Mouse (Mus musculus) forebrain, embryonic 12.5 days (tissue): ENCODE data around the gene Rbm8a. TPM values are rescaled to one million over a fixed set of nuclear protein-coding genes. Genes with fewer than 3 reads are reported as not detected.
"Not testable (repeated sequence)": the region's sequence is repeated elsewhere in the genome, so short reads cannot be mapped to it uniquely, and the experiment has no call there.

Experiments
- ATAC-seq: fragments of 200-750 bp; cut with Nextera tagmentation; 2 replicates; pipeline ENCODE4 v1.8.0; 2017; ENCODE audit warnings: moderate TSS enrichment; ENCODE audit not compliant: low FRiP score
- H3K27ac ChIP-seq: fragments of 300-500 bp; sonication (generic); 2 replicates; pipeline ENCODE4 v1.5.1; 2016; ENCODE audit warnings: mild to moderate bottlenecking
- H3K27me3 ChIP-seq: fragments of 300-500 bp; sonication (generic); 2 replicates; pipeline ENCODE4 v1.6.1; 2016; ENCODE audit warnings: mild to moderate bottlenecking
- H3K36me3 ChIP-seq: fragments of 300-500 bp; sonication (generic); replicated peaks from 2 replicates; pipeline ENCODE4 v1.6.1; 2016; ENCODE audit warnings: mild to moderate bottlenecking
- H3K4me1 ChIP-seq: fragments of 300-500 bp; sonication (generic); 2 replicates; pipeline ENCODE4 v1.6.1; 2016
- H3K4me2 ChIP-seq: fragments of 300-500 bp; sonication (generic); 2 replicates; pipeline ENCODE4 v1.6.1; 2016; ENCODE audit warnings: mild to moderate bottlenecking, moderate library complexity
- H3K4me3 ChIP-seq: fragments of 300-500 bp; sonication (generic); replicated peaks from 2 replicates; pipeline ENCODE4 v1.5.1; 2016; ENCODE audit warnings: mild to moderate bottlenecking
- H3K9ac ChIP-seq: fragments of 300-500 bp; sonication (generic); 2 replicates; pipeline ENCODE4 v1.6.1; 2016; ENCODE audit warnings: mild to moderate bottlenecking
- H3K9me3 ChIP-seq: fragments of 300-500 bp; sonication (generic); 2 replicates; pipeline ENCODE4 v1.6.1; 2016
- WGBS: fragments of 180-500 bp; shearing (Covaris S2); methylation state at CpG from one replicate; pipeline ENCODE4 v1.1.7; 2016; 5-methylcytosine and 5-hydroxymethylcytosine counted together
- polyA plus RNA-seq: library from polyadenylated mRNA; unstranded; fragments of >200 nt; fragmentation: Nextera tagmentation; extraction: Ambion mirVana; gene quantifications from 2 replicates; pipeline ENCODE4 v1.2.1, GENCODE M21; 2016

Rbm8a gene
- polyA plus RNA-seq, 1 experiment from 2014 or later, result 164 TPM

DNA sequence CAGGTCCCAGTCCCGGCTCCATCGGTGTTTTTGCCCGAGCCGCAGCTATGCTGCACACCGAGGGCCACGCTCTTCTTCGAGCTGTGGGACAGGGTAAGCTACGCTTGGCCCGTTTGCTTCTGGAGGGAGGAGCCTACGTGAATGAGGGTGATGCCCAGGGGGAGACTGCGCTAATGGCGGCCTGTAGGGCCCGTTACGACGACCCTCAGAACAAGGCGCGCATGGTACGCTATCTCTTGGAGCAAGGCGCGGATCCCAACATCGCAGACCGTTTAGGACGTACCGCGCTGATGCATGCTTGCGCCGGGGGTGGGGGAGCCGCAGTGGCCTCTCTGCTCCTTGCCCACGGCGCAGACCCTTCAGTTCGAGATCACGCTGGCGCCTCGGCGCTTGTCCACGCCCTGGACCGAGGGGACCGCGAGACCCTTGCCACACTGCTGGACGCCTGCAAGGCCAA, 32.3 kb upstream of the Rbm8a start:
- H3K4me1 ChIP-seq, result peaks cover 68% of the 10 kb centered on the region
- under 1% methylated on average over 40 of the region's 40 CpGs for WGBS
- 0 out of 2 replicates have a peak, but pooled peaks have one; percentile 2 for ATAC-seq
- H3K9me3 ChIP-seq, result no peaks in the 10 kb centered on the region
- H3K27me3 ChIP-seq, result peaks cover 37% of the 10 kb centered on the region
- H3K36me3 ChIP-seq, result no peaks in the 10 kb centered on the region
- peak overlapping the region; percentile 95 for H3K4me2 ChIP-seq
- H3K27ac ChIP-seq, result peak overlapping the region; percentile 36; the same call in 1 of the 2 replicates
- H3K4me3 ChIP-seq, result peak overlapping the region; percentile 49
- H3K9ac ChIP-seq, result peak overlapping the region; percentile 72

- Histone ChIP-seq H3K4me1 (peaks cover 68% of the 10 kb centered on the region), H3K36me3 (no peaks in the 10 kb centered on the region), H3K4me3 (peak overlapping the region; percentile 49), H3K9ac (peak overlapping the region; percentile 72), H3K27ac (peak overlapping the region; percentile 13; the same call in 1 of the 2 replicates), H3K4me2 (peak overlapping the region; percentile 95), H3K27me3 (peaks cover 37% of the 10 kb centered on the region), H3K9me3 (no peaks in the 10 kb centered on the region)
- 2% methylated on average over 51 of the region's 54 CpGs for WGBS
- no peak for ATAC-seq
Measured at GRCm38 (mm10) chr3:96598156-96599068, 31.3 kb upstream of the Rbm8a start.

- H3K9me3 ChIP-seq, result no peaks in the 10 kb centered on the region
- H3K36me3 ChIP-seq, result no peaks in the 10 kb centered on the region
- H3K27ac ChIP-seq, result no peak overlapping the region
- 48% methylated on average over 8 of the region's 8 CpGs for WGBS
- peaks cover 74% of the 10 kb centered on the region for H3K4me1 ChIP-seq
- H3K4me2 ChIP-seq, result peak overlapping the region; percentile 95
- H3K4me3 ChIP-seq, result peak overlapping the region; percentile 49
- no peak for ATAC-seq
- peaks cover 37% of the 10 kb centered on the region for H3K27me3 ChIP-seq
- peak overlapping the region; percentile 72; the same call in 1 of the 2 replicates for H3K9ac ChIP-seq
Measured at GRCm38 (mm10) chr3:96599069-96599393, 30.7 kb upstream of the Rbm8a start.

- H3K27ac ChIP-seq, result no peak overlapping the region
- H3K4me2 ChIP-seq, result 0 out of 2 replicates have a peak overlapping the region, but pooled peaks have one; percentile 95
Measured at GRCm38 (mm10) chr3:96599411-96599810, 30.3 kb upstream of the Rbm8a start.

GRCm38 (mm10) chr3:96600639-96601250, 29.0 kb upstream of the Rbm8a start, which contains the start of gene Lix1l:
TSS of gene Lix1l (plus strand) at chr3:96601149.
- H3K4me2 ChIP-seq, result peak within 1 kb of the TSS; percentile 62
- ATAC-seq, result peak; percentile 95
- peak within 1 kb of the TSS; percentile 96 for H3K27ac ChIP-seq
- no peaks in the 10 kb centered on the region for H3K9me3 ChIP-seq
- peaks cover 80% of the 10 kb centered on the region for H3K4me1 ChIP-seq
- peak within 1 kb of the TSS; percentile 96 for H3K4me3 ChIP-seq
- peak within 1 kb of the TSS; percentile 97 for H3K9ac ChIP-seq
- peaks cover 25% of the 10 kb centered on the region for H3K27me3 ChIP-seq
- H3K36me3 ChIP-seq, result no peaks in the 10 kb centered on the region
- WGBS, result under 1% methylated on average over 27 of the region's 27 CpGs

More at GRCm38 (mm10) chr3:96599411-96599810, 30.3 kb upstream of the Rbm8a start:
- Histone ChIP-seq H3K4me1 (peaks cover 78% of the 10 kb centered on the region), H3K36me3 (no peaks in the 10 kb centered on the region), H3K9me3 (no peaks in the 10 kb centered on the region), H3K27me3 (peaks cover 37% of the 10 kb centered on the region), H3K9ac (no peak overlapping the region), H3K4me3 (no peak overlapping the region)
- ATAC-seq, result no peak
- 59% methylated on average over 3 of the region's 3 CpGs for WGBS

GRCm38 (mm10) chr3:96601251-96601787, 28.4 kb upstream of the Rbm8a start:
- Histone ChIP-seq H3K9me3 (no peaks in the 10 kb centered on the region), H3K9ac (peak overlapping the region; percentile 97), H3K27ac (peak overlapping the region; percentile 96), H3K4me3 (peak overlapping the region; percentile 96), H3K27me3 (peaks cover 20% of the 10 kb centered on the region), H3K4me1 (peaks cover 77% of the 10 kb centered on the region), H3K36me3 (no peaks in the 10 kb centered on the region), H3K4me2 (peak overlapping the region; percentile 62)
- WGBS, result under 1% methylated on average over 22 of the region's 40 CpGs
- ATAC-seq, result peak; percentile 63

- H3K4me2 ChIP-seq, result peak overlapping the region; percentile 62
- H3K9ac ChIP-seq, result peak overlapping the region; percentile 97
- 19% methylated on average over 10 of the region's 10 CpGs for WGBS
- no peak for ATAC-seq
- H3K4me3 ChIP-seq, result peak overlapping the region; percentile 96
- peaks cover 69% of the 10 kb centered on the region for H3K4me1 ChIP-seq
- peak overlapping the region; percentile 96 for H3K27ac ChIP-seq
- peaks cover 12% of the 10 kb centered on the region for H3K27me3 ChIP-seq
- no peaks in the 10 kb centered on the region for H3K36me3 ChIP-seq
- H3K9me3 ChIP-seq, result no peaks in the 10 kb centered on the region
Measured at GRCm38 (mm10) chr3:96601941-96602703, 27.6 kb upstream of the Rbm8a start.

GRCm38 (mm10) chr3:96602704-96603084, 27.0 kb upstream of the Rbm8a start:
- peak overlapping the region; percentile 96 for H3K4me3 ChIP-seq
- H3K9me3 ChIP-seq, result no peaks in the 10 kb centered on the region
- peak overlapping the region; percentile 62 for H3K4me2 ChIP-seq
- WGBS, result 44% methylated on average over 5 of the region's 5 CpGs
- H3K36me3 ChIP-seq, result no peaks in the 10 kb centered on the region; the same call in 1 of the 2 replicates
- ATAC-seq, result no peak
- peaks cover 64% of the 10 kb centered on the region for H3K4me1 ChIP-seq
- H3K9ac ChIP-seq, result peak overlapping the region; percentile 97
- H3K27me3 ChIP-seq, result peaks cover 9% of the 10 kb centered on the region
- H3K27ac ChIP-seq, result peak overlapping the region; percentile 96

DNA sequence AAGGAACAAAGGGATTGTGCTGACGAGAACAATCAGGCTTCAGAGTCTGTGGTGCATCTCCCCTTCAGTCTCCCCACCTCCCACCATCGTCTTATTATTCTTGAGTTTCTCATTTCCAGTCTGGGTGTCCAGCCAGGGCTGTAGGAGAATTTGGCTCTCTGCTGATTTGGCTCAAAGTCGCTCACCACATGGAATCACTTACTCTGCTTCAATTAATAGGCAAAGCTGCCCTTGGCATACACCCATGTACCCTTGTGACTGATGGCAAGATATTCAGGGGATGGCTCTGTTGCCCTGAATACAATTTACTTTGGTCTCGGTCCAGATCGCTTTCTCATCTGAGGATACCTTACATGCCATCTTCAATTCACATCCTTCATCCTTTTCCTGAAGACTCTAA, 26.4 kb upstream of the Rbm8a start:
- 49% methylated on average over 5 of the region's 5 CpGs for WGBS
- Histone ChIP-seq H3K9me3 (no peaks in the 10 kb centered on the region), H3K4me2 (peak overlapping the region; percentile 62), H3K4me3 (peak overlapping the region; percentile 96), H3K4me1 (peaks cover 58% of the 10 kb centered on the region), H3K9ac (peak overlapping the region; percentile 97), H3K27me3 (peaks cover 9% of the 10 kb centered on the region), H3K27ac (no peak overlapping the region), H3K36me3 (peaks cover 3% of the 10 kb centered on the region; the same call in 1 of the 2 replicates)
- no peak for ATAC-seq

DNA sequence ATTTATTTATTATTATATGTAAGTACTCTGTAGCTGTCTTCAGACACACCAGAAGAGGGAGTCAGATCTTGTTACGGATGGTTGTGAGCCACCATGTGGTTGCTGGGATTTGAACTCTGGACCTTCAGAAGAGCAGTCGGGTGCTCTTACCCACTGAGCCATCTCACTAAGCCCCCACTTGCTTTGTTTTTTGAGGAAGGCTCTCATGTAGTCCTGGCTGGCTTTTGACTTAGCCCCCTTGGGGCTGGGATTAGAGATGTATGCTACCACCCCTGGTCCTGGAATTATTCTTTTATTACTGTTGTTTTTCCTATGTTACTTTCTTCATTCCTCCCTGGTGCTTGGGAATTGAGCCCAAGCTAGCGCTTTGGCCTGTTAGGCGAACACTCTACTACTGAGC, 23.7 kb upstream of the Rbm8a start:
- Histone ChIP-seq H3K36me3 (peaks cover 11% of the 10 kb centered on the region), H3K4me1 (peaks cover 36% of the 10 kb centered on the region)
- not testable (repeated sequence) for H3K9me3 ChIP-seq, H3K27me3 ChIP-seq, H3K4me3 ChIP-seq, H3K9ac ChIP-seq, H3K4me2 ChIP-seq, ATAC-seq, H3K27ac ChIP-seq
- 91% methylated on average over 4 of the region's 4 CpGs for WGBS

GRCm38 (mm10) chr3:96606618-96607017, 23.1 kb upstream of the Rbm8a start:
- Histone ChIP-seq H3K4me2 (no peak overlapping the region), H3K9me3 (no peaks in the 10 kb centered on the region), H3K4me3 (no peak overlapping the region), H3K27me3 (no peaks in the 10 kb centered on the region), H3K36me3 (peaks cover 11% of the 10 kb centered on the region), H3K27ac (no peak overlapping the region), H3K9ac (no peak overlapping the region), H3K4me1 (peaks cover 36% of the 10 kb centered on the region)
- ATAC-seq, result no peak
- 95% methylated on average over 4 of the region's 4 CpGs for WGBS
